9 mouse cellular contexts compared by ENCODE assay signal in the genomic region with DNA sequence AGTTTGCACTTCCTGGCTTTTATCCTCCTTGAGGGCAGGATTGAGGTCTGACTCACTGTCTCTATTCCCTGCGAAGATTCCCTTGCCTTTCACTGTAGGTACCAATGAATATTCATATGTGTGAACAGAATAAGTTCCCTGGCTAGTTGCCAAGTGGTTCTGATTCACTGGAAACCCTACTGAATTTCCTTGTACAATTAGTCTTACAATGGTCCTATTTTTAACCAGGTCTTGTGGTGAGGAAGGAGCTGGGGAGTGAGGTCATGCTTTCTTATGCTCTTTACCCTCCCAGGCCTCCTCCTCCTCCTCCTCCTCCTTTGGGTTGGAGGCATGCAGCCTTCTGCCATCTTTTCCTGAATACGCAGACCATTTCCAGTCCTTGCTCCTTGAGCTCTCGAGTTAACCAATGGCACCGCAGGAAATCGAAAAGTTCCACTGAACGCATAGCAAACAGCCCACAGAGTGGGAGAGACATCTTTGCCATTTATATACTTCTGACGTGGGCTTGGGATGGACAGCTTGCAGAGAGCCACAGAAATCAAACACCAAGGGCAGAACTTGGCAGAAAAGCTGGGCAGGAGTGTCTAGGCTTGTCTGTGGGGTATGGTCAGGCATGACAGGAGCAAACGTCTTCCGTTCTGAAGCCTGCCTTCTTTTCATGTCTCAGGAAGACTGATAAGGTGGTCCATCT.
A peak's percentile ranks its signal among the peaks of the same experiment; 100 is the strongest.
DNase-seq lines count a peak whose midpoint lies in the region; ATAC-seq lines count a peak whose summit lies in the region.
"Had no signal": no experiment of that assay in that cellular context is flagged by ENCODE, and none has a peak within 500 bp of the region (broad histone marks: within the 10 kb centered on the region; RNA-seq: fewer than 3 reads in every experiment).

No protein-coding gene starts in this region.

- ATAC-seq in heart, embryonic 14.5 days (ENCODE audit: insufficient number of reproducible peaks, insufficient read depth, low FRiP score, low read depth): peak; percentile 31; the same call in 1 of the 2 replicates

- 0 out of 4 replicates have a peak, but pooled peaks cover 0 to 3% of the 10 kb centered on the region in 2 experiments for H3K4me1 ChIP-seq in heart, embryonic 14.5 days (ENCODE audit: control insufficient read depth in 2 of 2, insufficient read depth in 2 of 2, low read length in 2 of 2)

- DNase-seq in heart, postnatal 25 days (ENCODE audit: low spot score): no peak
- DNase-seq in right cerebral cortex, adult 2 months (ENCODE audit: low spot score in 2 of 2): peak; percentile 51 to 64
- no peak for DNase-seq in right cerebral cortex, postnatal 25 days
- peak; percentile 44 for DNase-seq in kidney, postnatal 14 days
- DNase-seq in urinary bladder, postnatal 14 days (ENCODE audit: low spot score): no peak
- DNase-seq in yolk sac, embryonic 10.5 days (ENCODE audit: low spot score): no peak
- DNase-seq in lung, postnatal 14 days: no peak

- no peaks in the 10 kb centered on the region for H3K27me3 ChIP-seq in heart, embryonic 14.5 days (ENCODE audit: control insufficient read depth, insufficient read depth, low read length)

- H3K9ac ChIP-seq in heart, embryonic 14.5 days (ENCODE audit: low read length): no peak overlapping the region

- 72% methylated on average over 9 of the region's 9 CpGs for WGBS in heart, embryonic 14.5 days

- H3K4me3 ChIP-seq in heart, embryonic 14.5 days (ENCODE audit: control insufficient read depth in 1 of 2, insufficient read depth in 1 of 2, low read depth in 1 of 2, low read length in 2 of 2): no peak overlapping the region

- H3K4me2 ChIP-seq in heart, embryonic 14.5 days (ENCODE audit: low read length): no peak overlapping the region
- H3K4me2 ChIP-seq: heart, embryonic 11.5 days had no signal

- H3K27ac ChIP-seq in heart, embryonic 14.5 days (replicated peaks in 1 of 2; ENCODE audit: control insufficient read depth in 1 of 2, insufficient read depth in 1 of 2, low read depth in 2 of 2, low read length in 2 of 2): peak overlapping the region in 1 of 2 experiments; percentile 31; a peak in 1 of 4 replicates

- no peaks in the 10 kb centered on the region for H3K36me3 ChIP-seq in heart, embryonic 14.5 days (ENCODE audit: control insufficient read depth, insufficient read depth, low read length)

- no peaks in the 10 kb centered on the region for H3K9me3 ChIP-seq in heart, embryonic 14.5 days (ENCODE audit: control insufficient read depth, low read length)

- intact Hi-C loops in heart, postnatal 25 days (cut with DNase I): no loop called here

Comparison
In these comparisons a context has a peak if more than half of its experiments do, and no peak if none do; other contexts are left out.
1. DNase-seq: peak in right cerebral cortex, adult 2 months (2 of 2) and kidney, postnatal 14 days (single experiment); none in heart, postnatal 25 days (single experiment), right cerebral cortex, postnatal 25 days (single experiment), urinary bladder, postnatal 14 days (single experiment), yolk sac, embryonic 10.5 days (single experiment) and lung, postnatal 14 days (single experiment).